Mouse (Mus musculus) monocyte, adult 2 months (primary cell): ENCODE data around the gene Rnf220.

Source experiments
- DNase-seq, 2 experiments: peaks; one replicate each; pipeline ENCODE4 v3.0.0; 2022; ENCODE audit warnings: low spot score in 2 of 2, low read depth in 1 of 2

Gene Rnf220

GRCm38 (mm10) chr4:117235822-117236221 lies 261.0 kb downstream of the Rnf220 start:
- no peak for DNase-seq

- no peak for DNase-seq
These were observed 262.6 kb downstream of the Rnf220 start for GRCm38 (mm10) chr4:117234166-117234741.

- DNase-seq = no peak
These were observed 265.6 kb downstream of the Rnf220 start for GRCm38 (mm10) chr4:117231208-117231607.

- DNase-seq = no peak
These were observed 266.5 kb downstream of the Rnf220 start for GRCm38 (mm10) chr4:117230331-117230730.

GRCm38 (mm10) chr4:117229590-117229989 lies 267.3 kb downstream of the Rnf220 start:
- no peak for DNase-seq

GRCm38 (mm10) chr4:117225250-117225649 lies 271.6 kb downstream of the Rnf220 start:
- no peak for DNase-seq

GRCm38 (mm10) chr4:117224122-117224521 lies 272.7 kb downstream of the Rnf220 start:
- DNase-seq = no peak

GRCm38 (mm10) chr4:117223001-117223400 lies 273.9 kb downstream of the Rnf220 start:
- DNase-seq = no peak

GRCm38 (mm10) chr4:117221836-117222235 lies 275.0 kb downstream of the Rnf220 start:
- DNase-seq = no peak
